Mouse (Mus musculus) myocyte (in vitro differentiated cells): ENCODE results near the gene Tmem11.

Experiments
- CEBPB ChIP-seq: IDR thresholded peaks from 2 replicates; pipeline ENCODE4 v1.6.1; 2011; ENCODE audit warnings: mild to moderate bottlenecking, moderate library complexity; ENCODE audit not compliant: poor library complexity, insufficient read depth, severe bottlenecking
- E2F4 ChIP-seq: IDR thresholded peaks from one replicate; pipeline ENCODE4 v1.6.1; 2011; ENCODE audit warnings: mild to moderate bottlenecking, control low read depth, moderate library complexity; ENCODE audit not compliant: insufficient read depth
- MAX ChIP-seq: IDR thresholded peaks from one replicate; pipeline ENCODE4 v1.6.1; 2011; ENCODE audit warnings: low read depth, mild to moderate bottlenecking, control low read depth
- MYOD1 ChIP-seq, 3 experiments: IDR thresholded peaks; one replicate each; pipeline ENCODE4 v1.6.1; 2011; ENCODE audit warnings: control low read depth in 2 of 3, low read depth in 2 of 3, mild to moderate bottlenecking in 2 of 3, moderate library complexity in 1 of 3; ENCODE audit not compliant: insufficient read length in 2 of 3, control insufficient read depth in 1 of 3
- MYOG ChIP-seq, 3 experiments: IDR thresholded peaks; one replicate each; pipeline ENCODE4 v1.6.1; 2011; ENCODE audit warnings: control low read depth in 2 of 3, low read depth in 2 of 3, mild to moderate bottlenecking in 2 of 3; ENCODE audit not compliant: insufficient read length in 2 of 3, control insufficient read depth in 1 of 3, insufficient read depth in 1 of 3
- POLR2A ChIP-seq: IDR thresholded peaks from one replicate; pipeline ENCODE4 v1.6.1; 2011; ENCODE audit warnings: low read depth, mild to moderate bottlenecking, control low read depth, moderate library complexity; ENCODE audit not compliant: insufficient read length
- POLR2AphosphoS2 ChIP-seq: IDR thresholded peaks from one replicate; pipeline ENCODE4 v1.6.1; 2011; ENCODE audit warnings: low read depth, control low read depth; ENCODE audit not compliant: insufficient read length
- REST ChIP-seq: IDR thresholded peaks from one replicate; pipeline ENCODE4 v1.6.1; 2011; ENCODE audit warnings: mild to moderate bottlenecking, control low read depth, moderate library complexity; ENCODE audit not compliant: insufficient read depth, insufficient read length
- SRF ChIP-seq: IDR thresholded peaks from one replicate; pipeline ENCODE4 v1.6.1; 2011; ENCODE audit warnings: low read depth; ENCODE audit not compliant: control insufficient read depth, insufficient read length
- TCF12 ChIP-seq: IDR thresholded peaks from one replicate; pipeline ENCODE4 v1.6.1; 2011; ENCODE audit warnings: mild to moderate bottlenecking, control low read depth; ENCODE audit not compliant: poor library complexity, insufficient read depth, severe bottlenecking
- USF1 ChIP-seq: IDR thresholded peaks from one replicate; pipeline ENCODE4 v1.6.1; 2011; ENCODE audit warnings: low read depth, mild to moderate bottlenecking, control low read depth, moderate library complexity

- TF ChIP-seq E2F4 = no peak
- TF ChIP-seq TCF12 = no peak
- TF ChIP-seq POLR2AphosphoS2 = no peak
- TF ChIP-seq REST = no peak
- no peak for TF ChIP-seq POLR2A
- TF ChIP-seq MYOG (IDR thresholded peaks at IDR 0.05; ENCODE audit: control insufficient read depth in 1 of 3, insufficient read depth in 1 of 3, insufficient read length in 2 of 3, low read depth in 2 of 3) = no peak
- no peak for TF ChIP-seq USF1
- TF ChIP-seq CEBPB = no peak
- TF ChIP-seq MAX = no peak
- no peak for TF ChIP-seq MYOD1 (IDR thresholded peaks at IDR 0.05; ENCODE audit: control insufficient read depth in 1 of 3, insufficient read length in 2 of 3, low read depth in 2 of 3)
- no peak for TF ChIP-seq SRF
These were observed 17.1 kb downstream of the Tmem11 start for GRCm38 (mm10) chr11:60861993-60862392.
